8 mouse cellular contexts compared by ENCODE assay signal in genomic region chr11:109863194-109863746, GRCm38 (mm10). TPM values are rescaled to one million over a fixed set of nuclear protein-coding genes. Genes with fewer than 3 reads are reported as not detected.
DNase-seq lines count a peak whose midpoint lies in the region.

No protein-coding gene starts in this region.

- peak; percentile 82 for DNase-seq in heart, adult 11 months
- no peak for DNase-seq in heart, postnatal 25 days (ENCODE audit: low spot score)
- DNase-seq in A20 (ENCODE audit: low read depth, low spot score) = peak; percentile 48
- peak; percentile 73 for DNase-seq in adipocyte (ENCODE audit: low spot score)
- peak; percentile 42 for DNase-seq in embryo, embryonic 11.5 days (ENCODE audit: low read depth, low spot score)
- DNase-seq in kidney, postnatal 25 days = peak; percentile 56 to 83
- DNase-seq in mesoderm, embryonic 11.5 days (ENCODE audit: low read depth, low spot score) = peak; percentile 69
- DNase-seq in thymus, postnatal 10 days (ENCODE audit: low spot score in 2 of 2) = peak; percentile 14 to 65

- intact Hi-C loops in heart, postnatal 25 days (cut with DNase I) = loop anchor here (5.0 kb wide), 2 partner anchors 531 to 616 kb away; no protein-coding TSS in a partner anchor

RNA-seq across cellular contexts. Expression of gene 1700012B07Rik, which starts 35.4 kb away (rescaled TPM):
- total RNA-seq in heart, postnatal 25 days (2021) = not detected
